Mouse (Mus musculus) adrenal gland (tissue): ENCODE data around the gene Vta1.

ENCODE experiments used
- intact Hi-C: fragments of 180-260 bp; cut with DNase I; formaldehyde crosslinking; loops from one replicate; pipeline ENCODE4 v1.15.1; 2025
- long read RNA-seq, 2 experiments: library from polyadenylated mRNA; unstranded; transcript quantifications; one replicate each; pipeline ENCODE4 v2.0.0; 2020; ENCODE audit warnings: borderline replicate concordance in 1 of 2; ENCODE audit not compliant: insufficient replicate concordance in 1 of 2

Gene Vta1
- long read RNA-seq, experiment 1, transcript Vta1-205 (8 exons, 1,974 nt): major isoform, 48 of 55 reads
- long read RNA-seq, experiment 1, partial matches to known transcripts: 4 of 55 reads
- long read RNA-seq, experiment 1, other reads (novel, unspliced or antisense): 1 of 55 reads
- long read RNA-seq, experiment 2, transcript Vta1-205 (8 exons, 1,974 nt): major isoform, 62 of 71 reads
- long read RNA-seq, experiment 2, partial matches to known transcripts: 5 of 71 reads
- long read RNA-seq, experiment 2, other reads (novel, unspliced or antisense): 2 of 71 reads

DNA sequence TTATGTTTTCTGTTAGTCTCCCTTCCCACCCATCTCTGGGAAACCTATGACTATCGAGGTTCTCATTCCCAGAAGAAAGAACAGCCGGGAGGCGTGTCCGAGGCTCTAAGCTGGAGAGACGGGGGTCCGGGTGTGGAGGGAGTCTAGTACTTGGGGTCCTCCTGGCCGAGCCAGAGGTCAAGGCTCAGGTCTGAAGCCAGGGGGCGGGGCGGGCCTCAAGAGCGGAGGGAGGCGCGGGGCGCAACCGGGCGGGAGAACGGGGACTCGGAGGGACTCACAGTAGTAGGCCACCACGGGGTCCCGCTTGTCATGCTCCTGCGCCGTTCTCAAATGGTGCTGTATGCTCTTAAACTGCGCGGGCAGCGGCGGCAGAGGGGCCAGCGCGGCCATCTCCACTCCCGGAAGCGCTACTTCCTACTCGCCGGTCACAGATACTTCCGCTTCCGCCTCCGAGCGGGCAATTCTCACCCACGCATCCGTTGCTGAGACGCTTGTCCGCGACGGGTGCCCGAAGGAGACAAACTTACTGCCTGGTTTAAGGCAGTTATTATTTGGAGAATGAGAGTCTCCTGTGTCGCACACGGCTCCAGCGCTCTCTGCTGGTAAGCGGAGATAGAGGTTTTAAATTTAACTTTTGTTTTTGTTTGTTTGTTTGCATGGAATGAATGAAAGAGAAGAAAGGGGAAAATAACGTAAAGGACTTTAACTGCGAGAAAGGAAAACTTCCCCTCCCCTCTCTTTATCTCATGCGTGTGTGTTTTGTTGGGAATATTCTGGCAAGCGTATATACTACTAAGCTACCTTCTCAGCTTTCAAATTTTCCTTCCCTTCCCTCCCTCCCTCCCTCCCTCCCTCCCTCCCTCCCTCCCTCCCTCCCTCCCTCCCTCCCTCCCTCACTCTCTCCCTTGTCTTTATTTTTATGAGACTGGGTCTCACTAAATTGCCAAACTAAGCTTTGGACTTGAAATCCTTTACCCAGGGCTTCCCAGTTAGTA is at the start of gene Vta1, which contains the start of gene Nmbr:
Gene Vta1 (minus strand): TSS at position 489 of the 995 bp plus-strand sequence.
Gene Nmbr (plus strand): TSS at position 520 of the 995 bp plus-strand sequence.
- intact Hi-C loops: loop anchor here (2.0 to 5.0 kb wide), 2 partner anchors 255 to 303 kb away; no protein-coding TSS in a partner anchor

DNA sequence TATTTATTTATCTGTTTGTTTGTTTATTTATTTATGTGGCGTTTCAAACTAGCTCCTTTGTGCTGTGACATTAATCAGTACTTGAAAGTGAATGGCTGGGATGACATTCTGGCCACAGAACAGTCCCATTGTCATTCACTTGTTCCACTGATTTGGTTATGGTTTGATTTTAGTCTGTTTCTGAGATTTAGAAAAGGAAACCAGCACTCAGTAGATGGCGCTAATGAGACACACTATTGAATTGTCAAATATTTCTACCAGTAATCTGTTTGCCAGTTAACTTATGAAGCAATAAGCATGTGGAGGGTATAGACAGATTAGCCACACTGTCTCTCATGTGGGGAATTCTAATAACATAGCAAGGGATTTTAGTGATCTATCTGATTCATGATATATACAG is 28.9 kb upstream of the Vta1 start:
- intact Hi-C loops: no loop called here

DNA sequence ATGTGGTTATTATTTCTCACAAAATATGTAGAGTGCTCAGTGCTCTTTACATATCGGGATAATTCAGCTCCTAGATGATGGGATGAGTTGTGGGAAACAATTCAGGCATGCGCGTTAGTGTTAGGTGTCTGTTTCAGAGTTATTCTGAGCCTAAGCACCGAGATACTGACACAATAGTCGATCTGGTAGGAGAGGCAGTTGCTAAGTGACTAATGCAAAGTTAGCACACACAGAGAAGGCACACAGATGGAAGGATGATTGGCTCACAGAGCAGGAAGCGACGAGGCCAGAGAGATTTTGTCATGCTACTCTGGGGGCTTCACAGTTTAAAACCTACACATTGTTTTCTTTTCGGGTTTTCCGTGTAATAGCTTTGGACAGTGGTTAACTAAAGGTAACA is 20.3 kb upstream of the Vta1 start:
- intact Hi-C loops: no loop called here

DNA sequence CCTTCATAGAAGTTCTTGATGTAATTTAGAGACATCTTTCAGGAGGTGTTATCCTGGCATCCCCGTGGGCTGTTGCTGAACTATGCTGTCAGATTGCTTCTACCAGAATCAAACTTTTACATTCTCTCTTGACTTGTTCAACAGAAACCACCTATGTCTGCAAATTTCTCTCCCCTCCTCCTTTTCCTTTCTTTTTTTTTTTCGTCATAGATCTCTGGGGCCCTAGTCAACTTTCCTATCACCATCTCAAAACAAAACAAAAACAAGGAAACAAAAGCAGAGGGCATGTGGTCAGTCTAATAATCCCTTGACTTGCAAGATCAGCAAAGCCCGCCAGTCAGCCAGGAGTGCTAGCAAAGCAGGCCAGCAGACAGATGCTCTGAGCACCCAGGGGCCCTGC is 12.8 kb upstream of the Vta1 start, which contains the start of gene Gje1:
Gene Gje1 (minus strand): TSS at position 101 of the 400 bp plus-strand sequence.
- intact Hi-C loops: no loop called here

DNA sequence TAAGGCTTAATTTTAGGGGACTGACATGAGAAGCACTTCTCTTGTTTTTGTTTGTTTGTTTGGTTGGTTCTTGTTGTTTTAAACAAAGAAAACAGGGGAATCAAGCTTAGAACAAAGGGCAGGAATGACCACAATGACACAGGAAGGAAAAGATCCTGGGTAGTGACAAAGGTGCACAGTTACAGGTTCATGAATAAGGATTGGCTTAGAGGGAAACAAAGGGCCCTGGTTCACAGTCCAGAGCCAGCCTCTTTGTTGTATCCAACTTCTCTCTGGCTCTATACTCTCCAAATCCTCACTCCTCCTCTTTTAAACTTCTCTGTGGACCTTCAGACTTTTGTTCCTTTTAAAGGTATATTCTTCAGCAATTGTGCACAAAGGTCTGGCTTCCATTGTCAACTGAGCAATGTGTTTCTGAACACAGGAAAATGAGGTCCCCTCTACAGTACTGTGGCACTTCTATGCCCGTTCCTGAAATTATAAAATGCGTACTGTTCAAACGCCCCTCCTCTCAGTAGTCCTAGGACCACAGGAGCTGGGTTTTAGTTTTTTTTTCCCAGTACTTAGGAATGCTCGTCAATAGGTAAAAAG is 1.4 kb downstream of the Vta1 start:
- intact Hi-C loops: loop anchor here (2.0 kb wide), 1 partner anchor 253 kb away; no protein-coding TSS in a partner anchor

DNA sequence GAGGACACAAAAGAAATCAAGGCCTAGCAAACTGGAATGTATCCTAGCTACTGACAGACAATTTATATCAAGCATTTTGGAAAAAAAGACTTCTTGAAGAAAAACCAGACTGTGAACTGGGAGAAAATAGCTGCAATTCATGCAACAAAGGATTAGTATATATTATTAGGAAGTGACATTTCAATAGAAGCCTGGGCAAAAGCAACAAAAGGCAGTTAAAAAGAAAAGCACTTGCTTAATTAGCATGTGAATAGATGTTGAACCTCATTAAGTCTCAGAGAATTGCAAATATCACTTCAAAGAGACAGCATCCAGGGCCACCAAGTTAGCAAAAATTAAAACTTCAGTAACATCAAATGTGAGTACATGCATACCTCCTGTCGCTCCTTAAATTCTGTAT is 2.1 kb downstream of the Vta1 start:
- intact Hi-C loops: no loop called here

DNA sequence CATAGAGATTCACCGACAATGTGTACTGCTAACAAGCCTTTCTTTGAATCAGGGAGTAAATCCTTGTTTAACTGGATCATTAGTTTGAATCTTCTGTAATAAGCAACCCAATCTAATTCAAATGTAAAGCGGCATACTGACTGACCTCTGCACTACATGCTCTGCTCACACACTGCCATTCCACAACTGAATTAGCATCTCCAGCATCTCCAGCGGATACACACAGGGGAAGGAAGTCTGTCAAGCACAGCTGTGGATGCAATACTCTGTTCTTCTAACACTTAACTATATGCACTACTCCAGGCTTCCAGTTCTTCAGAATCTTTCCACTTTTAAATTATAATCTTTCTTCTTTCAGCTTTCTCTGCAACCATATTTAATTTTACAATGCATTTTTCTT is 15.0 kb downstream of the Vta1 start:
- intact Hi-C loops: no loop called here

DNA sequence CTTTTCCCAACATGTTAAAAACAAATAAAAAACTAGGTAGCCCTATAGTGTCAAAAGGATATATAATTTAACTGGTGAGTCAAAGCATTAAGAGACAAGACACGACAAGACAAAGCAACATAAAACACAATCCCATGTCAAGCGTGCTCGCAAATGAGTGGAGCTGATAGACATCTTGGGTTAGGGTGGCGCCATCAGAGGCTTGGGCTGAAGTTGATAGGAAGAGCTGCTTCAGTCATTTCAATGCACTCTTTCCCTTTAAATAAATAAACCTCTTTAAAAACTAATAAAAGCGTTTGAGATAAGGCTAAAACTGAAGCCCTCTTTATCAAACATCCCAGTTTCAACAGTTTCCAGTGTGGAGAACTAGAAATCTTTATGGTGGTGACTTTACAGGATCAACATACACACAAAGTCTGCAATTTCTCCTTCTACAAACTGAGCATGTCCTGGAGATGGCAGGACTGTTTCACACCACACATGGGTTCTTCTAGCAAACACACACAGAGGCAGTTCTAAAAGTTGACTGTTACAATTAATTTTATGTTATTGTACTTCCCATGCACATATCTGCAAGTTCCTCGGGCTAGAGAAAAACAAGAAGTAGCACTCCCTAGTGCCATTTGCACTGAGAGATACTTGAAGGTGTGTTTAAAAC is 16.4 kb downstream of the Vta1 start:
- intact Hi-C loops: no loop called here

DNA sequence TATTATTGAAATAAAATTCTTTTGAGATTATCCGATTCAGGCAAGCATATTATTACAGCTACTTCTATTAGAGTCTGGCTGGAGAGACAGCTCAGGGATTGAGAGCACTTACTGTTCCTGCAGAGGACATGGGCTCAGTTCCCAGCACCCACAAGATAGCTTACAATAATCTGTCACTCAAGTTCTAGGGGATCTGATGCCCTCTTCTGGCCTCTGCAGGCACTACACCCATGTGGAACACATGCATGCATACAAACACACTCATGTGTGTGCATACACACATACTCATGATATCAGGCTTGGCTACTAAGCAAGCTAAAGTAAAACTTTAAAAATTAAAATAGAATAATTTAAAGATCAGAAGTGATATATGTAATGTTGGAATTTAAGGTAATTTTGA is 19.7 kb downstream of the Vta1 start:
- intact Hi-C loops: no loop called here

DNA sequence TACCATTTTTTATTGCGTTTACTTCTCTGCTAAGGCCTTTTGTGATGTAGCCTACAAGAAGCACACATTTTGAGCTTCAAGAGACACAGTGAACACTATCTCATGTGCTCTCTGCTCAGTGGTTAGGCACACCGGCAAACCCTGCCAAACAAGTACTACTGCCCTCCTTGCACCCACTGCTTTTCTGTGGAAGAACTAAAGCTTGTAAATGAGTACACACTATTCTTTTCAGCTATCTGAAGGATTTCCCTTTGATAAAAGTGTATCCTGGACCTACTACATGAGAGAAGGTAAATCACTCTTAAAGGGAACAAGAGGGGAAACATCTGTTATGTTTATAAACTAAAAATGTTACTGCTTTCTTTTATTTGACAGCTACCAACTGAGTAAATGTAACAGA is 39.2 kb downstream of the Vta1 start:
- intact Hi-C loops: no loop called here

DNA sequence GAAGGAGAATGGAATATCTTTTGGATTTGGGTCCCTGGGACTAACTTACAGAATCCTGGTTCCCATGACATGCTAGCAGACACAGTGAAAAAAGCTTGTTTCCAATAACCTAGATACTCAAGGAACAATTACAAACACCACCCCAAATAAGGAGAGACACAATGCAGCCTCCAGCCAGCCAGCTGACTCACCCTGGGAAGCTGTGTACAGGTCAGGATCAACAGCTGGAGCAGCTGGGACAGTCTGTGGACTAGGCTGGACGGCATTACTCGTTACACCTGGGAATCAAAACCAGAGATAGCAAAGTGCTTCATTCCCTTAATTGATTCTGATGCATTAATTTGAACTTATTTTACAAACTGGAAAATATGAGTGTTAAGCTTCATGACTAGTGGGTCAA is 44.5 kb downstream of the Vta1 start:
- intact Hi-C loops: no loop called here

DNA sequence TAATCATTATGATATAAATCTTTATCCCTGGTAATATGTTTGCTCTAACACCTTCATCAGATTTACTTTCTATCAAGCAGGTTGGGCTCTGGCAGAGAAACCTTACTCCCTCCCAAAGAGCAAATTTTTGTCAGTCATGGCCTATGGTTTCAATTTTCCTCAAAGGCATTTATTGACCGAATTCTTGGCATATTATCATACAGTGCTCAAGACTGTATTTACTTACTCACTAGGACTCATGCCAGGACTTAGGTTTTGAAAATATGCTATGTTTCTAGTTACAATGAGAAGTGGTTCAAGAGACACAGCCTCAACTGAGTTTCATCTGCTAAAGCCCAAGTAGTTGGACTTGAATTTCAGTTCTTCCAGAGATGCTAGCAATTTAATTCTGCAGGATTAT is 65.7 kb downstream of the Vta1 start:
- intact Hi-C loops: no loop called here

DNA sequence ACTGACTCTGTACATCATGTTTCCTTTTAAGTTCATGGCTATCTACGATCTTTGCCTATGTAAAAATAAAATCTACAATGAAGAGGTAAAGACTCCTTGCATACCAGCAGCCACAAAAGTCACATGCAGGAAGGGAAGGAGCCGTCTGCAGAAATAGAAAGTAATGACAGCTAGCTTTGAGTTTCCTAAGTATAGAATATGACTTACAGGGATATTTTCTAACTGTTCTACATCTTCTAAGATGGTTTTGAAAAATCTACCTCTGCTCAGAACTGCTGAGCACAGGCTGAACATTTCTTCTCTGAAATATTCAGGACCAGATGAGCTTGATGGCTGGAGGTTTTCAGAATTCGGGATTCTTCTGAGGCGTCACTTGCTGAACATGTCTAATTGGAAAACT is 66.3 kb downstream of the Vta1 start:
- intact Hi-C loops: no loop called here

DNA sequence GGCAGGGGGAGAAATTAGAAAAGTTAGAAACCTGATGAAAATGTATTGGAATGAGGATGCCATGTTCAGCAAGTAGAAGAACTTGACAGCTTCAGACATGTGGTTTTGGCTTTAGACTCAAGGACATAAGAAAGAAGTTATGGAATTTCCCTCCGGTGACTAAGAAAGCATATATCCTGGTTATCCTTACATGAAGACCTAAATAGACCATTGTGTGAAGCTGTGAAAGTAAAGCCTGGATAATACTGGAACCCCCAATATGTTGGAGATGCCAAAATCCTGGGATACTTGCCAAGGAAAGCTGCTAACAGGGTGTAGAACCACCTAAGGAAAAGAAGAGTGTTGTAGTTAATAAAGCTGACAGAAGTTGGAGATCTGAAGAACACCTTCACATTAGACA is 79.7 kb downstream of the Vta1 start:
- intact Hi-C loops: no loop called here

DNA sequence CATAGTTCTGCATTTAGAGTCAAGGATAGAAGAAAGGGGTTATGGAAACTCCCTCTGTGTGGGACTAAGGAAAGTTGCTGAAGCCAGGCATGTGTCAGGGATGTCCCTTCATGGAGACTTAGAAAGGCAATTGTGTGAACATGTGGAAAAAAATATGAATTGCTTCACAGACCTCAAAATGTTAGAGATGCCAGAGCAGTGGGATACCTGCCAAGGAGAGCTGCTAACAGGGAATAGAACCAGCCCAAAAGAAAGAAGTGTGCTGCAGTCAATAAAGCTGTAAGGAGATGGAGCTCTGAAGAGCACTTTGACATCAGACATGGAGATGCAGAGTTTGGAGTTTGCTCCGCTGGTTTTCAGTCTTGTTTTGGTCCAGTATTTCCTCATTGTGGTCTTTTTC is 86.2 kb downstream of the Vta1 start:
- intact Hi-C loops: no loop called here

DNA sequence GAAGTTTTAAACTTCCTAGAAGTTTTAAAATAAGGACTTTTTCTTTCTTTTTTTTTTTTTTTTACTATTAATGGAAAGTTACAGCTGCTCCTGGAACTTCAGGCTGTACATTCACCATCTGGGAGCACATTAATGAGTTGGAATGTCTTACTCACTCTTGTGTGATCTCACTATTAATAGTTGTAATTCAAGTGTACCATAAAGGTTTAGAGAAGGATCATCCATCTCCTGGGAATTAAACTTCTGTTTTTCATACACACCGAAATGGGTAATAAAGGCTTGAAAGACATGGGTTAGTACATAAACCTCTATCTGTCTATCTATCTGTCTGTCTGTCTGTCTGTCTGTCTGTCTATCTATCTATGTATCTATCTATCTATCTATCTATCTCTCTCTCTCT is 87.1 kb downstream of the Vta1 start:
- intact Hi-C loops: no loop called here

DNA sequence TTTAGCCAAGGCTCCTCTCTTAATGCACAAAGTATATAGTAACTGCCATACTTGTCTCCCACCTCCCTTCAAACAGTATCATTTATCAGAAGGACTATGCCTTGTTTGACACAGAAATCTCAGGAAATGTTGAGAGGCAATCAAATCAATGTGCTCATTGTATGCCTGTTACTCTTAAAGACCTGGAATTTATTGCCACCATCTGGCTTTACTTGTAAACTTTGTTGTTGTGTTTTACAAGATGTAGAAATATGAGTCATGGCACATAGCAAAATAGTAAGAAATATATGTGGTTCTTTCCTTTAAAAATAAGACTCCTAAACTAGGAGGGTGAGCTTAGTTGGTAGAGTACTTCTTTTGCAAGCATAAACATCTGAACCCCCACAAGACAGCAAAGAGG is 89.9 kb downstream of the Vta1 start:
- intact Hi-C loops: no loop called here

DNA sequence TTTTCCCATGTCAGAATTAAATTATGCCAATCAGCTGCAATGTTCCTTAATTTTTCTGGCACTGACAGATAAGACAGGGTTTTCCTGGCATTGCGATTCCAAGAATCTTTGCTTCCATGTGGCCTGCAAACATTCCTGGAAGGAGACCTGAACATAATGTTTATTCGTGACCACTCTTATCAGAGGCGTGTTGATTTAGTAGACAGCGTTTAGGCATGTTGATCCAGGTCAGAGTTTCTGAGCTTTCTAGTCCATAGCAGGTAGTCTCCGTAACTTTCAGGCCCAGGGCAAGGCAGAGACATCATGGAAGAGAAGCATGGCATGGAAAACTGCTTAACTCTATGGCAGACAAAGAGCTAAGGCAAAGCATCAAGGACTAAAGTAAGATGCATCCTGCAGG is 97.8 kb downstream of the Vta1 start:
- intact Hi-C loops: no loop called here
